Mouse (Mus musculus) liver, embryonic 14.5 days (tissue): ENCODE results near the gene Bace2.
A peak's percentile ranks its signal among the peaks of the same experiment; 100 is the strongest.

Source experiments
- CTCF ChIP-seq: IDR thresholded peaks from 2 replicates; pipeline ENCODE4 v1.5.1; 2016; ENCODE audit warnings: antibody characterized with exemption, low read depth, control low read depth
- EP300 ChIP-seq: IDR thresholded peaks from 2 replicates; pipeline ENCODE4 v1.6.1; 2016; ENCODE audit warnings: antibody characterized with exemption, low read depth

DNA sequence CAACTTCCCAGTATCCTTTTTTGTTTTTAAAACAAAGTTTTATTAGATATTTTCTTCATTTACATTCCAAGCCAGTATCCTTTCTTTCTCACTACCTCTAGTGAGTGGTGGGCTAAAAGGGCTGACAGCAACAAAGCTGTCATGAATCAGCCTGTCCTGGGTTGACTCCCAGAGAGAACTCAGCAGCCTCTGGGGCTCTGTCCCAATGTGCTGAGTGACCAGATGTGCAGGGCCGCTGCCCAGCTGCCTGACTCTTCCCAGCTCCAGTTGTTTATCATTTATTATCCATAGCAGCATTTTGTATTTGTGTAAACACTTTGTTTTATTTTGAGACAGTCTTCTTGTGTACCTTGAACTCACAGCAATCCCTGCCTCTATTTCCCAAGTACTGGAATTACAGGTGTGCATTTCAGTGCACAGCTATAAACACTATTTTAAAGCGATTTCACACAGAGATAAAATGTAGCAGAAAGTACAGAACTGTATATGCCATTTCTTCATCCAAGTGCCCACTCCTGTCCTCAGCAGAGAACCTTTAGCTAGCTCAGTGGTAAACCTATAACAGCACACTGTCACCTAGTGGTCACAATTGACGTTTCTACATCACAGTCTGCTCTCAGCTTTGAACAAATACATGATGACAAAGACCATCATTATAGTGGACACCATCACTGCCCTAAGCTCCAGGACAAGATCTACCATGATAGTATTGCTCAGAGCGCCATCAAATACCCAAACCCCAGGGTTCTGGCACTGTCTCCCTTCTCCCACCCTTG lies 109.8 kb downstream of the Bace2 start:
- peak; percentile 52 for TF ChIP-seq CTCF
- no peak for TF ChIP-seq EP300
